Mouse (Mus musculus) C2C12 (cell line): ENCODE measurements around the gene Ubiad1. TPM values are rescaled to one million over a fixed set of nuclear protein-coding genes. Genes with fewer than 3 reads are reported as not detected.

Experiments used
- H3K27me3 ChIP-seq: one replicate; pipeline ENCODE4 v1.6.1; 2011; ENCODE audit not compliant: control insufficient read depth, insufficient read depth, insufficient read length
- H3K36me3 ChIP-seq: one replicate; pipeline ENCODE4 v1.6.1; 2011; ENCODE audit not compliant: control insufficient read depth, insufficient read depth
- H3K4me3 ChIP-seq: one replicate; pipeline ENCODE4 v1.5.1; 2011; ENCODE audit warnings: mild to moderate bottlenecking, control low read depth; ENCODE audit not compliant: poor library complexity, insufficient read depth, severe bottlenecking
- H3K79me2 ChIP-seq: one replicate; pipeline ENCODE4 v1.6.1; 2011; ENCODE audit not compliant: control insufficient read depth, insufficient read depth
- H3K79me3 ChIP-seq: one replicate; pipeline ENCODE4 v1.6.1; 2011; ENCODE audit warnings: low read depth, control low read depth
- H3ac ChIP-seq: one replicate; pipeline ENCODE3; 2011; ENCODE audit warnings: low read depth; ENCODE audit not compliant: control insufficient read depth, insufficient read length
- CEBPB ChIP-seq: IDR thresholded peaks from one replicate; pipeline ENCODE4 v1.6.1; 2011; ENCODE audit warnings: low read depth, mild to moderate bottlenecking, control low read depth, moderate library complexity
- CTCF ChIP-seq: IDR thresholded peaks from one replicate; pipeline ENCODE4 v1.5.1; 2011; ENCODE audit not compliant: control insufficient read depth, insufficient read depth, insufficient read length
- FOSL1 ChIP-seq: IDR thresholded peaks from one replicate; pipeline ENCODE4 v1.8.0; 2011; ENCODE audit warnings: mild to moderate bottlenecking, low read length; ENCODE audit not compliant: poor library complexity, insufficient read depth, severe bottlenecking
- MAX ChIP-seq: IDR thresholded peaks from one replicate; pipeline ENCODE4 v1.6.1; 2011; ENCODE audit warnings: mild to moderate bottlenecking, control low read depth
- MYOD1 ChIP-seq: IDR thresholded peaks from one replicate; pipeline ENCODE4 v1.6.1; 2011; ENCODE audit warnings: low read depth; ENCODE audit not compliant: control insufficient read depth, insufficient read length
- MYOG ChIP-seq: IDR thresholded peaks from one replicate; pipeline ENCODE4 v1.6.1; 2011; ENCODE audit not compliant: control insufficient read depth, insufficient read length; ENCODE audit errors: extremely low read depth
- USF1 ChIP-seq: IDR thresholded peaks from one replicate; pipeline ENCODE4 v1.6.1; 2011; ENCODE audit warnings: low read depth, mild to moderate bottlenecking, control low read depth, moderate library complexity
- polyA plus RNA-seq: library from polyadenylated mRNA; unstranded; fragments of >200 nt; fragmentation: generic; extraction: Trizol; gene quantifications from one replicate; pipeline ENCODE4 v1.2.1, GENCODE M21; 2012; ENCODE audit warnings: missing spikeins

Ubiad1 gene
- polyA plus RNA-seq, 1 experiment = 19.7 TPM

DNA sequence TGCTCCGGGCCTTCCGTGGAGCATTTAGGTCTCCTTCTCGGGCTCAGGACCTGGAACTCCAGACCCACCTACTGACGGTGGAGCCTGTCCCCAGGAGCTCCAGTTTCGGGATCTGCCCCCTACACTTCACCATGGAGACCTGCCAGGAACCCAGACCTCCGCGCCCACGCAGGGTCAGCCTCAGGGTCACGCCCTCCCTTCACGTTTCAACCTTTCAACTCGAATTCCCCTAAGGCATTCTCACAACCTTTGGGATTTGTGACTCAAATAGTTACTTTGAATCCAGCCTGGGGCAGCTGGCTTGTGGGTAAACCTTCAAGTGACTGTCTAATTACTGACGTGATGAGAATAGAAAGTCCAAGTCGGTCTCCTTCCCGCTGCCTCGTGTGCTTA, 4.3 kb upstream of the Ubiad1 start:
- Histone ChIP-seq H3K79me2 (peaks cover 31% of the 10 kb centered on the region), H3ac (peak overlapping the region; percentile 35), H3K4me3 (peak overlapping the region; percentile 78), H3K27me3 (no peaks in the 10 kb centered on the region), H3K36me3 (peaks cover 11% of the 10 kb centered on the region), H3K79me3 (peaks cover 20% of the 10 kb centered on the region)
- TF ChIP-seq USF1 (no peak), MYOD1 (no peak)

DNA sequence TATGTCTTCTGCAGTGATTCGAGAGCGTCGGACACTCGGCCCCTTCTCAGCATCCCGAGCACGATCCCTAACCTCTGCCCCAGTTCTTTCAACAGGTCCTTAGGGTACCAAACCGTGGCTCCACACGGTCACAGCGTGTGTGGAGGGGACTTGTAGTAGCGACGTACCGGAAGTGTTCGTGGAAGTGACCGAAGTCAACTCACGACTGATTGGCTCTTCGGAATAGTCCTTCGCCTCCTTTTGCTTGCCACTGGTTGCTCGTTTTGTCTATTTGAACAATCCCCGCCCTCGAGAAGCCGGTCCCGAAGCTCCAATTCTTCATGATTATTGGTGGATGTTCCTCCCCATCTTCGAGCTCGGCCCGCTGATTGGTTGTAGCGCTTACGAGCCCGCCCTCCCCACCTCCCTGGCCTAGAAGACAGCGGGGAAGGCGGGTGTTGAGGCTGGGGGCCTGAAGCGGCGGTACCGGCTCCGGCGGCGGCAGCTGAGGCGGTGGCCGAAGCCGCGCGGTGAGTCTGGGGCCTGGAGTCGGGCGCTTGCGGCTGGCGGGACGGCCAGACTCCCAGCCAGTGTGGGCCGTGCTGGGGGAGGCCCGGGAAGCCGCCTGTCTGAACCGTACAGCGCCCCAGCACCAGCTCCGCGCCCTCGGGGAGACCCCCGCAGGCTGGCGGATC, 3.7 kb upstream of the Ubiad1 start, which contains the start of gene Mtor:
TSS of gene Mtor (plus strand) at position 433 of the 674 bp plus-strand sequence.
- H3K36me3 ChIP-seq = peaks cover 11% of the 10 kb centered on the region
- H3K4me3 ChIP-seq = peak within 1 kb of the TSS; percentile 78
- TF ChIP-seq MYOD1 = no peak
- no peak for TF ChIP-seq CTCF
- no peak for TF ChIP-seq FOSL1
- TF ChIP-seq MAX = peak; percentile 96
- H3K79me3 ChIP-seq = peaks cover 25% of the 10 kb centered on the region
- peak within 1 kb of the TSS; percentile 68 for H3ac ChIP-seq
- peaks cover 36% of the 10 kb centered on the region for H3K79me2 ChIP-seq
- H3K27me3 ChIP-seq = no peaks in the 10 kb centered on the region

DNA sequence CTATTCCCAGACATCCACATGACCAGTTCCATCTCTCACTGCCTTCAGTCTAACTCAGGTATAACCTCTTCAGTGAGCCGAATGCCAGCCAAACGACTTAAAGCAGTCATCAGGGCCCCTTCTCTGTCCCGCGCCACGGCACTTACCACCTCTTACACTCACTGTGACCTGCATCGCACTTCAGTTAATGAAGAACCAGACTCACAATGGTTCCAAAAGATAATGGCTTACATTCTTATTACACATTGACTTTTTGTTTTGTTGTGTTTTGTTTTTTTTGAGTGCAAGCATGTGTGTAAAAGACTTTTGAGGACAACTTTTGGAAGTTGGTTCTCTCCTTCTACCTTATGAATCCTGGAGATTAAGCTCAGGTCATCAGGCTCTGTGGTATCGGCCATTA, 2.0 kb downstream of the Ubiad1 start:
- Histone ChIP-seq H3ac (no peak overlapping the region), H3K79me3 (peaks cover 8% of the 10 kb centered on the region), H3K36me3 (no peaks in the 10 kb centered on the region), H3K4me3 (no peak overlapping the region), H3K27me3 (no peaks in the 10 kb centered on the region), H3K79me2 (peaks cover 20% of the 10 kb centered on the region)
- TF ChIP-seq USF1 (no peak), CTCF (no peak), MYOG (no peak), MYOD1 (no peak), FOSL1 (no peak), MAX (no peak), CEBPB (no peak)

DNA sequence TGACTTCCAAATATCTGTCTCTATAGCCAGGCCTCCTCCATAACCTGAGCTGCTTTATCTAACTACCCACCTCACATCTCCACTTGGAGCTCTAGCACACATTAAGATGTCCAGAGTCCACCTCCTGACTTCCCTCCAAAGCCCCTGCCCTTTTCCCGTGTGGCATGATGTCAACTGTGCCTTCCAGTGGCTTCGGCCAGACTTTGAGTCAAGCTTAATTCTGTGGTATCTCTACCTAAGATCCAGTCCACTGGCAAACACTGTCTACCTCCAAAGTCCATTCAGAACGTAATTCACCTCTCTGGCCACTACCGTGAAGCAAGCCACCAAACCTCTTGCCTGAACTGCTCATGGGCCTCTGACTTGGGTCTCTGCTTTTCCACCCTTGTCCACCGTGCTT, 2.6 kb downstream of the Ubiad1 start:
- no peaks in the 10 kb centered on the region for H3K36me3 ChIP-seq
- H3ac ChIP-seq = no peak overlapping the region
- H3K79me3 ChIP-seq = peaks cover 8% of the 10 kb centered on the region
- TF ChIP-seq CEBPB (no peak), USF1 (no peak), MYOD1 (no peak), FOSL1 (no peak), MYOG (no peak)
- no peak overlapping the region for H3K4me3 ChIP-seq
- H3K79me2 ChIP-seq = peaks cover 20% of the 10 kb centered on the region
- no peaks in the 10 kb centered on the region for H3K27me3 ChIP-seq

DNA sequence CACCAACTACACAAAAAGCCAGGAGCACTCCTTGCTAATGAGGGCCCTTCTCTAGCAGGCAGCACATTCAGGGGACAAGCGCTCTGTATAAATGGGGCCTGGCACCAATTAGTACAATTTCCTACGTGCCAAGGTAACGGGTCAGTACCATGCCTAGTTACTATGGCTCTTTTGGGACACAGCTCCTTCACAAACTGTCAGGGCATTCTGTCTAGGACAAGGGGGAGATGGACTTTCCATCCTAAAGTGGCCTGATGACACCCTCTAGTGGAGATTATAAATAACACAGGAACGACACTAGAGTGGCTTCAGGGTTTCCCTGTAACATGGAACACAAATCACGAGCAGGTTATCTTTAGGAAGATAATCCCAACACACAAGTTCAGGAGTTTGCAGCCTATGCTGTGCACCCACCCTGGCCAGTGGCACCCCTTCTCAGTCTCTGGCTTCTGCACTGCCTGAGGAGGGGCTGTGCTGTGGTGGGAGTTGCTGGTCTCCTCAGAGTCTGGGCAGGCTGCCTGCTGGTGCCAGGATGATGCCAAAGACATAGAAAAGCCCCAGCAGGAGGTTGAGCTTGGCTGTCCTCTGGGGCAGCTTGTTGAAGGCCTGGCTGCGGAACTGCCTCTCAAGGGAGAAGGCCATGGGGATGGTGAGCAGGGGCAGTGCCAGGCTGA, 8.8 kb downstream of the Ubiad1 start:
- Histone ChIP-seq H3ac (no peak overlapping the region), H3K79me2 (no peaks in the 10 kb centered on the region), H3K36me3 (peaks cover 4% of the 10 kb centered on the region), H3K27me3 (no peaks in the 10 kb centered on the region), H3K4me3 (no peak overlapping the region), H3K79me3 (no peaks in the 10 kb centered on the region)
- TF ChIP-seq CEBPB = no peak
- no peak for TF ChIP-seq MYOD1
- TF ChIP-seq FOSL1 = no peak
- no peak for TF ChIP-seq CTCF
- TF ChIP-seq MYOG = no peak
- TF ChIP-seq USF1 = no peak
- TF ChIP-seq MAX = no peak

DNA sequence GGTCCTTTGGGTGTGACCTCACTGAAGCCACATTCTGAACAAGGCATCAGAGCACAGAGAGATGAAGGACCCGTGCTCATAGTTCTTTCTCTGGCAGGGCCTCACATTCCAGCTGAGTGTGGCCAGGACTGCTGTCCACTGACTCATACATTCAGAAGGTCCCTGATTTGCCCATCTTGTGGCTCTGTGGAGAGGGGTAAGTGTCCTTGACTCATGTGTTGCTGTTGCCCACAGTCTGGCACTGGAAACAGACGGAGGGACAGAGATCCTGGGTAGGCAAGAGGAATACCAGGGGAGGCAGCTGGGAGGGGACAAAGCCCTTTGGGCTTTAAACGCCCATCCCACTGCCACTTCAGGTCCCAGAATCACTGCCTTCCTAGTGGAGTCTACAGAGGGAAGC, 9.5 kb downstream of the Ubiad1 start:
- no peak overlapping the region for H3ac ChIP-seq
- no peaks in the 10 kb centered on the region for H3K79me3 ChIP-seq
- H3K79me2 ChIP-seq = no peaks in the 10 kb centered on the region
- TF ChIP-seq CTCF = no peak
- TF ChIP-seq MYOD1 = no peak
- TF ChIP-seq CEBPB = no peak
- no peak for TF ChIP-seq USF1
- no peak for TF ChIP-seq MYOG
- TF ChIP-seq FOSL1 = no peak
- TF ChIP-seq MAX = no peak
- no peaks in the 10 kb centered on the region for H3K27me3 ChIP-seq
- peaks cover 4% of the 10 kb centered on the region for H3K36me3 ChIP-seq
- H3K4me3 ChIP-seq = no peak overlapping the region
